Mouse (Mus musculus) ES-E14 (cell line): Measurements from ENCODE around the gene 4931429L15Rik. TPM values are rescaled to one million over a fixed set of nuclear protein-coding genes. Genes with fewer than 3 reads are reported as not detected.
A peak's percentile ranks its signal among the peaks of the same experiment; 100 is the strongest.

Experiments
- DNase-seq: peaks from one replicate; pipeline ENCODE4 v3.0.0-alpha.2; 2013; ENCODE audit warnings: low read depth, low spot score
- H3K27ac ChIP-seq: 2 replicates; pipeline ENCODE4 v1.5.1; 2012; ENCODE audit warnings: low read depth, mild to moderate bottlenecking, low read length, moderate library complexity, mixed read lengths; ENCODE audit not compliant: poor library complexity, insufficient read depth, severe bottlenecking
- H3K36me3 ChIP-seq: 2 replicates; pipeline ENCODE4 v1.6.1; 2012; ENCODE audit warnings: mild to moderate bottlenecking, low read length, moderate library complexity, mixed read lengths; ENCODE audit not compliant: control insufficient read depth, poor library complexity, insufficient read depth, severe bottlenecking
- H3K4me1 ChIP-seq, 2 experiments: fragments of 150-350 bp in 1 of 2; sonication (generic) in 1 of 2; 2 replicates each; pipeline ENCODE4 v1.6.1; 2012; ENCODE audit warnings: low read length in 2 of 2, mild to moderate bottlenecking in 1 of 2, mixed read lengths in 1 of 2; ENCODE audit not compliant: control insufficient read depth in 2 of 2, insufficient read depth in 2 of 2, poor library complexity in 1 of 2
- H3K4me3 ChIP-seq, 2 experiments: fragments of 150-350 bp in 1 of 2; sonication (generic) in 1 of 2; 2 replicates each; pipeline ENCODE4 v1.5.1; 2012; ENCODE audit warnings: low read length in 2 of 2, low read depth in 1 of 2, mild to moderate bottlenecking in 1 of 2, mixed read lengths in 1 of 2; ENCODE audit not compliant: insufficient read depth in 1 of 2, poor library complexity in 1 of 2, severe bottlenecking in 1 of 2
- H3K9ac ChIP-seq: 2 replicates; pipeline ENCODE4 v1.6.1; 2012; ENCODE audit warnings: low read depth, mild to moderate bottlenecking, low read length, mixed read lengths; ENCODE audit not compliant: poor library complexity, insufficient read depth, severe bottlenecking
- H3K9me3 ChIP-seq: fragments of 150-350 bp; sonication (generic); 2 replicates; pipeline ENCODE4 v1.6.1; 2012; ENCODE audit warnings: low read depth, mild to moderate bottlenecking, low read length; ENCODE audit not compliant: control insufficient read depth, insufficient read depth
- CHD2 ChIP-seq: IDR thresholded peaks from 2 replicates; pipeline ENCODE4 v1.6.1; 2014; ENCODE audit warnings: mild to moderate bottlenecking, low read depth, low read length, inconsistent platforms
- HCFC1 ChIP-seq: IDR thresholded peaks from 2 replicates; pipeline ENCODE4 v1.6.1; 2012; ENCODE audit warnings: low read length, inconsistent platforms, borderline replicate concordance; ENCODE audit not compliant: insufficient read depth
- MAFK ChIP-seq: IDR thresholded peaks from 2 replicates; pipeline ENCODE4 v1.6.1; 2014; ENCODE audit warnings: mild to moderate bottlenecking, low read depth, low read length, inconsistent platforms; ENCODE audit not compliant: insufficient read depth
- ZC3H11A ChIP-seq: IDR thresholded peaks from 2 replicates; pipeline ENCODE4 v1.6.1; 2012; ENCODE audit warnings: low read depth, mild to moderate bottlenecking, inconsistent platforms, low read length, borderline replicate concordance
- ZNF384 ChIP-seq: IDR thresholded peaks from 2 replicates; pipeline ENCODE4 v1.6.1; 2012; ENCODE audit warnings: low read depth, low read length, inconsistent platforms
- in situ Hi-C, 2 experiments: fragments of 600-800 bp; cut with MboI; formaldehyde crosslinking; loops; one replicate each; pipeline ENCODE4 v1.15.1; 2025; ENCODE audit warnings: low sequenced_read_pairs in 2 of 2, inconsistent platforms in 1 of 2; ENCODE audit not compliant: unreplicated experiment in 2 of 2
- total RNA-seq: library from RNA; depleted of rRNA; stranded (reverse); fragments of 300-350 nt; gene quantifications from 2 replicates; pipeline ENCODE4 v1.2.3, GENCODE M21; 2012

The 4931429L15Rik gene
- total RNA-seq, 1 experiment: not detected

GRCm38 (mm10) chr9:46334471-46335025 is 14.8 kb upstream of the 4931429L15Rik start:
- DNase-seq: no peak
- H3K36me3 ChIP-seq: no peaks in the 10 kb centered on the region
- peak overlapping the region; percentile 46 to 50 for H3K4me3 ChIP-seq
- H3K9me3 ChIP-seq: no peaks in the 10 kb centered on the region
- TF ChIP-seq ZC3H11A (no peak), ZNF384 (no peak), MAFK (no peak), CHD2 (no peak), HCFC1 (no peak)
- peaks cover 14 to 38% of the 10 kb centered on the region in 2 experiments; a peak in 3 of 4 replicates for H3K4me1 ChIP-seq
- in situ Hi-C loops: no loop called here
- no peak overlapping the region for H3K27ac ChIP-seq
- H3K9ac ChIP-seq: peak overlapping the region; percentile 25

DNA sequence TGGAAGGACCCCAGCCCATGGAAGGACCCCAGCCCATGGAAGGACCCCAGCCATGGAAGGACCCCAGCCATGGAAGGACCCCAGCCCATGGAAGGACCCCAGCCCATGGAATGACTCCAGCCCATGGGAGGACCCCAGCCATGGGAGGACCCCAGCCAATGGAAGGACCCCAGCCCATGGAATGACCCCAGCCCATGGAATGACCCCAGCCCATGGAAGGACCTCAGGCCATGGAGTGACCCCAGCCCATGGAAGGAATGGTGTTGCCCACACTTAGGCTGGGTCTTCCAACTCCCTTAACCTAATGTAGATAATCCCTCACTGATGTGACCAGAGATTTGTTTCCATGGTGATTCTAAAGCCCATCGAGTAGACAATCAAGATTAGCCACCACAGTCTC is 11.5 kb upstream of the 4931429L15Rik start:
- no peak overlapping the region for H3K27ac ChIP-seq

GRCm38 (mm10) chr9:46330586-46330895 is 10.8 kb upstream of the 4931429L15Rik start:
- peak overlapping the region; percentile 2 to 16; a peak in 3 of 4 replicates for H3K4me3 ChIP-seq
- H3K36me3 ChIP-seq: no peaks in the 10 kb centered on the region
- DNase-seq: no peak
- H3K9ac ChIP-seq: peak overlapping the region; percentile 35; the same call in 1 of the 2 replicates
- peaks cover 4 to 17% of the 10 kb centered on the region in 2 experiments; a peak in 2 of 4 replicates for H3K4me1 ChIP-seq
- in situ Hi-C loops: no loop called here
- H3K9me3 ChIP-seq: no peaks in the 10 kb centered on the region
- no peak for TF ChIP-seq CHD2
- TF ChIP-seq MAFK: no peak
- TF ChIP-seq HCFC1: no peak
- no peak for TF ChIP-seq ZC3H11A
- no peak for TF ChIP-seq ZNF384
- H3K27ac ChIP-seq: peak overlapping the region; percentile 59; the same call in 1 of the 2 replicates

More for the DNA sequence above, 11.5 kb upstream of the 4931429L15Rik start:
- H3K4me3 ChIP-seq: no peak overlapping the region
- TF ChIP-seq CHD2 (no peak), HCFC1 (no peak), MAFK (no peak), ZC3H11A (no peak), ZNF384 (no peak)
- no peaks in the 10 kb centered on the region for H3K36me3 ChIP-seq
- H3K9me3 ChIP-seq: no peaks in the 10 kb centered on the region
- in situ Hi-C loops: no loop called here
- H3K4me1 ChIP-seq: peaks cover 4 to 21% of the 10 kb centered on the region in 2 experiments; a peak in 2 of 4 replicates
- H3K9ac ChIP-seq: no peak overlapping the region
- no peak for DNase-seq

- H3K27ac ChIP-seq: peak overlapping the region; percentile 67; the same call in 1 of the 2 replicates
Observed at GRCm38 (mm10) chr9:46329801-46330585, 10.2 kb upstream of the 4931429L15Rik start.

More at GRCm38 (mm10) chr9:46329801-46330585, 10.2 kb upstream of the 4931429L15Rik start:
- Histone ChIP-seq H3K36me3 (no peaks in the 10 kb centered on the region), H3K9me3 (no peaks in the 10 kb centered on the region), H3K4me3 (peak overlapping the region; percentile 16 to 64), H3K9ac (peak overlapping the region; percentile 73; the same call in 1 of the 2 replicates), H3K4me1 (peaks cover 4 to 15% of the 10 kb centered on the region in 2 experiments; a peak in 2 of 4 replicates)
- DNase-seq: no peak
- no peak for TF ChIP-seq ZNF384
- TF ChIP-seq HCFC1: no peak
- TF ChIP-seq ZC3H11A: no peak
- TF ChIP-seq CHD2: no peak
- TF ChIP-seq MAFK: no peak
- in situ Hi-C loops: no loop called here
